Mouse (Mus musculus) CH12.LX (cell line): ENCODE data around the gene C1ql4. TPM values are rescaled to one million over a fixed set of nuclear protein-coding genes. Genes with fewer than 3 reads are reported as not detected.

Experiments used
- DNase-seq: peaks from one replicate; pipeline ENCODE4 v3.0.0-alpha.2; 2013; ENCODE audit errors: extremely low read depth
- H3K27ac ChIP-seq: 2 replicates; pipeline ENCODE4 v1.5.1; 2012; ENCODE audit warnings: low read depth, mild to moderate bottlenecking, control low read depth, moderate library complexity; ENCODE audit not compliant: insufficient read depth
- H3K27me3 ChIP-seq: replicated peaks from 2 replicates; pipeline ENCODE3; 2012; ENCODE audit warnings: inconsistent platforms
- H3K36me3 ChIP-seq, 2 experiments: replicated peaks in 1 of 2; 2 replicates each; pipeline versions ENCODE3 to v1.6.1; 2012; ENCODE audit warnings: inconsistent platforms in 1 of 2, low read length in 1 of 2, mild to moderate bottlenecking in 1 of 2, mixed read lengths in 1 of 2, moderate library complexity in 1 of 2; ENCODE audit not compliant: control insufficient read depth in 1 of 2, insufficient read depth in 1 of 2
- H3K4me1 ChIP-seq, 2 experiments: 2 replicates each; pipeline ENCODE4 v1.6.1; 2012; ENCODE audit warnings: inconsistent platforms in 1 of 2, moderate library complexity in 1 of 2; ENCODE audit not compliant: insufficient read depth in 2 of 2, control insufficient read depth in 1 of 2
- H3K4me2 ChIP-seq: 2 replicates; pipeline ENCODE4 v1.6.1; 2012; ENCODE audit warnings: low read depth, mild to moderate bottlenecking, control low read depth; ENCODE audit not compliant: poor library complexity, insufficient read depth, severe bottlenecking
- H3K4me3 ChIP-seq, 3 experiments: fragments of 150-350 bp in 1 of 3; sonication (generic) in 1 of 3; replicated peaks in 1 of 3; 2 replicates each; pipeline versions ENCODE3 to v1.5.1; 2011 to 2012; ENCODE audit warnings: low read depth in 2 of 3, low read length in 2 of 3, mild to moderate bottlenecking in 2 of 3, moderate library complexity in 2 of 3, control low read depth in 1 of 3, improper control_type of control experiment in 1 of 3, inconsistent platforms in 1 of 3, mixed read lengths in 1 of 3; ENCODE audit not compliant: poor library complexity in 1 of 3
- H3K79me2 ChIP-seq: replicated peaks from 2 replicates; pipeline ENCODE4 v1.6.1; 2012; ENCODE audit warnings: mild to moderate bottlenecking, moderate library complexity; ENCODE audit not compliant: control insufficient read depth, poor library complexity, insufficient read depth, severe bottlenecking; ENCODE audit errors: extremely low read depth
- H3K9ac ChIP-seq: 2 replicates; pipeline ENCODE4 v1.6.1; 2012; ENCODE audit warnings: low read depth, mild to moderate bottlenecking, control low read depth, moderate library complexity; ENCODE audit not compliant: insufficient read depth
- H3K9me3 ChIP-seq: replicated peaks from 2 replicates; pipeline ENCODE3; 2012; ENCODE audit warnings: low read length, inconsistent platforms, mixed read lengths
- CHD2 ChIP-seq: IDR thresholded peaks from 2 replicates; pipeline ENCODE4 v1.6.1; 2011; ENCODE audit warnings: low read length, improper control_type of control experiment
- CTCF ChIP-seq, 2 experiments: IDR thresholded peaks in 1 of 2; conservative IDR thresholded peaks in 1 of 2; 2 replicates each; pipeline ENCODE4 v1.5.1; 2011 to 2012; ENCODE audit warnings: low read depth in 2 of 2, low read length in 2 of 2, improper control_type of control experiment in 1 of 2, inconsistent platforms in 1 of 2, mild to moderate bottlenecking in 1 of 2, moderate library complexity in 1 of 2
- E2F4 ChIP-seq: IDR thresholded peaks from 2 replicates; pipeline ENCODE4 v1.6.1; 2011; ENCODE audit warnings: low read depth, low read length, improper control_type of control experiment; ENCODE audit not compliant: insufficient replicate concordance
- HCFC1 ChIP-seq: IDR thresholded peaks from 2 replicates; pipeline ENCODE4 v1.6.1; 2012; ENCODE audit warnings: low read depth, mild to moderate bottlenecking, inconsistent platforms, low read length, improper control_type of control experiment
- IRF4 ChIP-seq: IDR thresholded peaks from 2 replicates; pipeline ENCODE4 v1.6.1; 2014; ENCODE audit warnings: low read depth, mild to moderate bottlenecking, inconsistent platforms, low read length, improper control_type of control experiment
- MAX ChIP-seq: IDR thresholded peaks from 2 replicates; pipeline ENCODE4 v1.6.1; 2011; ENCODE audit warnings: low read length, improper control_type of control experiment
- MAZ ChIP-seq: IDR thresholded peaks from 2 replicates; pipeline ENCODE4 v1.6.1; 2012; ENCODE audit warnings: low read depth, mild to moderate bottlenecking, inconsistent platforms, low read length, improper control_type of control experiment, moderate library complexity
- PAX5 ChIP-seq: IDR thresholded peaks from 2 replicates; pipeline ENCODE4 v1.6.1; 2012; ENCODE audit warnings: low read length, inconsistent platforms, mixed read lengths
- POLR2A ChIP-seq: IDR thresholded peaks from 2 replicates; pipeline ENCODE4 v1.6.1; 2011; ENCODE audit warnings: low read depth, mild to moderate bottlenecking, improper control_type of control experiment, low read length
- POLR2AphosphoS2 ChIP-seq: IDR thresholded peaks from 2 replicates; pipeline ENCODE4 v1.6.1; 2011; ENCODE audit warnings: low read depth, low read length, improper control_type of control experiment
- RAD21 ChIP-seq: IDR thresholded peaks from 2 replicates; pipeline ENCODE4 v1.6.1; 2011; ENCODE audit warnings: low read depth, mild to moderate bottlenecking, low read length, improper control_type of control experiment, moderate library complexity
- SMC3 ChIP-seq: IDR thresholded peaks from 2 replicates; pipeline ENCODE4 v1.6.1; 2011; ENCODE audit warnings: low read depth, low read length, improper control_type of control experiment
- ZC3H11A ChIP-seq: IDR thresholded peaks from 2 replicates; pipeline ENCODE4 v1.6.1; 2012; ENCODE audit warnings: low read depth, mild to moderate bottlenecking, inconsistent platforms, low read length, improper control_type of control experiment
- ZNF384 ChIP-seq: IDR thresholded peaks from 2 replicates; pipeline ENCODE4 v1.6.1; 2012; ENCODE audit warnings: low read depth, low read length, improper control_type of control experiment, inconsistent platforms
- dilution Hi-C: fragments of 300-500 bp; cut with MboI; formaldehyde crosslinking; loops from 2 replicates; pipeline ENCODE4 v1.14.3; 2020; ENCODE audit warnings: low sequenced_read_pairs; ENCODE audit not compliant: extremely low pct_unique_long_range_greater_than_20kb, extremely low pct_ligation_motif_present
- in situ Hi-C: fragments of 300-500 bp; cut with MboI; formaldehyde crosslinking; loops from 3 replicates; pipeline ENCODE4 v1.14.3; 2019; ENCODE audit warnings: low sequenced_read_pairs, low pct_ligation_motif_present, low pct_unique_long_range_greater_than_20kb, mixed read lengths
- polyA plus RNA-seq: library from polyadenylated mRNA; unstranded; fragments of >175 nt; gene quantifications from 2 replicates; pipeline ENCODE4 v1.2.1, GENCODE M21; 2012; ENCODE audit warnings: low read depth; ENCODE audit not compliant: insufficient read length
- total RNA-seq, 2 experiments: library from RNA; depleted of rRNA; stranded (reverse); fragments of 300-350 nt in 1 of 2; fragments of >200 nt in 1 of 2; gene quantifications; 2 replicates each; pipeline ENCODE4 v1.2.3; 2012 to 2014

C1ql4 gene
- total and polyA plus RNA-seq, 3 experiments = not detected

DNA sequence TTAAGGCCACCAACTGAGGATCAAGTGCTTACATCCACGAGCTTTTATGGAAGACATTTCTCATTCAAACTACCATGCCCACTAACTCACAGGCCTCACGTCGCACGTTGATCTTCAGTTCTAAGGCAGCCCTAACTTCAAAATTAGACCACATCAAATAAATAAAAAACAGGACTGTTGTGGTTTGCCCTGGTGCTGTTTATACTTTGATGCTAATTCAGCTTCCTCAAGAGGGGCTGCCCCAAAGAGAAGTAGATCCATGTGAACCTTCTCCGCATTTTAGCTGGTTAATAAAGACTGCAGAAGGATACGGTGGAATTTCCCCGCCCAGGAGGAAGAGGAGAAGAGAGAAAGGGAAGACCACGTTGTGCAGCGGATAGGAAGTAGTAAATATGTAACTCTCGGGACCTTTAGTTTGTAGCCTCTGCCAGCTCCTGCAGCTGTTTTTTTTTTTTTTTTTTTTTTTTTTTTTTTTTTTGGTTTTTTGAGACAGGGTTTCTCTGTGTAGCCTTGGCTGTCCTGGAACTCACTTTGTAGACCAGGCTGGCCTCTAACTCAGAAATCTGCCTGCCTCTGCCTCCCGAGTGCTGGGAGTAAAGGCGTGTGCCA, 22.0 kb downstream of the C1ql4 start:
- no peak for DNase-seq
- Histone ChIP-seq H3K27me3 (peaks cover 33% of the 10 kb centered on the region), H3K4me3 (no peak overlapping the region), H3K4me1 (peaks cover 0 to 10% of the 10 kb centered on the region in 2 experiments; a peak in 2 of 4 replicates), H3K36me3 (no peaks in the 10 kb centered on the region), H3K9me3 (no peaks in the 10 kb centered on the region), H3K27ac (no peak overlapping the region), H3K9ac (no peak overlapping the region), H3K79me2 (no peaks in the 10 kb centered on the region), H3K4me2 (no peak overlapping the region)
- dilution Hi-C loops (no loop called here), in situ Hi-C loops (no loop called here)
- peak; percentile 73 for TF ChIP-seq ZNF384
- TF ChIP-seq POLR2A = no peak

DNA sequence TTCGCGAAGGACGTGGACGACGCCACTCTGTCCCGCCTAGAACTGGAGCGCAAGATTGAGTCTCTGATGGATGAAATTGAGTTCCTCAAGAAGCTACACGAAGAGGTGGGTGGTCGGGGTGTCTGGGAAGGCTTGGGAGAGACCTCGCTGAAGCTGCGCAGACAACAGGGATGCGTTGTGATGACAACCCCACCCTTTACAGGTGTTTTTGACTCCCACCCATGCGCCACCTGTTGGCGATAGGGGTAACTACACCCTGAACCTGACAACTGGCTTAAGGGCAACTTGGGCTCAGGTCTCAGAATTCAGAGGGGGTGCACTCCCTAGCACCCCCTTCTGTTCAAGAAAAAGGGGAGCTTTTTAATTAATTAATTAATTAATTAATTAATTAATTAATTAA, 31.3 kb downstream of the C1ql4 start:
- no peak overlapping the region for H3K9ac ChIP-seq
- H3K4me3 ChIP-seq = no peak overlapping the region
- in situ Hi-C loops (no loop called here), dilution Hi-C loops (no loop called here)
- no peaks in the 10 kb centered on the region for H3K79me2 ChIP-seq
- H3K27me3 ChIP-seq = peaks cover 66% of the 10 kb centered on the region
- peaks cover 13% of the 10 kb centered on the region for H3K9me3 ChIP-seq
- DNase-seq = peak; percentile 58
- TF ChIP-seq ZC3H11A (no peak), IRF4 (no peak), SMC3 (peak; percentile 50), CTCF (conservative IDR thresholded peaks at IDR 0.05 in 1 of 2, IDR thresholded peaks at IDR 0.05 in 1 of 2; ENCODE audit: low read depth in 2 of 2, low read length in 2 of 2) (peak; percentile 67 to 92), RAD21 (peak; percentile 12), E2F4 (no peak), MAZ (no peak), POLR2AphosphoS2 (no peak)
- H3K27ac ChIP-seq = no peak overlapping the region
- no peaks in the 10 kb centered on the region for H3K36me3 ChIP-seq
- no peak overlapping the region for H3K4me2 ChIP-seq
- no peaks in the 10 kb centered on the region for H3K4me1 ChIP-seq

- TF ChIP-seq HCFC1 (no peak), PAX5 (no peak), CHD2 (no peak), MAZ (no peak), MAX (no peak)
- TF ChIP-seq, all 38 proteins: peak for 0
- Histone ChIP-seq H3K4me1 (0 out of 4 replicates have a peak, but pooled peaks cover 0 to 1% of the 10 kb centered on the region in 2 experiments), H3K27me3 (peaks cover 66% of the 10 kb centered on the region), H3K4me2 (no peak overlapping the region), H3K27ac (no peak overlapping the region), H3K4me3 (no peak overlapping the region), H3K9ac (no peak overlapping the region), H3K79me2 (no peaks in the 10 kb centered on the region), H3K9me3 (peaks cover 13% of the 10 kb centered on the region), H3K36me3 (no peaks in the 10 kb centered on the region)
- dilution Hi-C loops = no loop called here
- no peak for DNase-seq
- in situ Hi-C loops = no loop called here
Measured at GRCm38 (mm10) chr15:99055511-99055961, 32.1 kb downstream of the C1ql4 start.
